Mouse (Mus musculus): Measurements from ENCODE around the gene Tyr.
"Not testable (repeated sequence)": the region's sequence is repeated elsewhere in the genome, so short reads cannot be mapped to it uniquely, and the experiment has no call there.

Tyr gene

GRCm38 (mm10) chr7:87493412-87493811, at the start of gene Tyr:
Tyr (minus strand) TSS chr7:87493512.
- DNase-seq (ENCODE audit: low spot score in 2 of 2): no peak

GRCm38 (mm10) chr7:87539031-87539430, 45.7 kb upstream of the Tyr start:
- DNase-seq (ENCODE audit: low spot score in 2 of 2): no peak

DNA sequence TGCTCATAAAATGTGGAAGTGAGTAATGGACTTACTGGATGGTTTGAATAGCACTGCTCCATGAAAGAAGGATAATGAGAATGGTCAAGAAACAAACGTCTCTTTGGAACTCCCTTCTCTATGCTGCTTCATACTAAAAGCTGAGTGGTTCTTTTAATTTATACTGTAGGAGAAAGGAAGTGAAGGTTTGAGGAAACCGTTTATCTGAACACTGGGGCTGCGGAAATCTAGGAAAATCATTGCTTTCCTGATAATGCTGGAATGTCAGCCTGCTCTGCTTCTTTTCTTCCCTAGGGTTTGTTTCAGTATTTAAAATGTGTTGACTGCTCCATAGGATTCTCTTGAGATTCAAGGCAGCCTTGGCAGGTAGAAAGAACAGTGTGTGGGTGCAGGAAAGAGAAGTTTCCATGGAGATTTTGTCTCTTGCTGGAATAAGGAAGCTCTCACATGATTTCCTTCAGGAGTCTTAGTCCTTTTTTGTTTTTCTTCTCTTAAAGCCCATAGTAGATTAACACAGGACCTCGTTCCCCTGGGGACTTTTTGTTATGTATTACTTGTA, 891 bp upstream of the Tyr start:
- DNase-seq (ENCODE audit: low spot score in 2 of 2): no peak

- DNase-seq (ENCODE audit: low spot score in 2 of 2): no peak
Measured at GRCm38 (mm10) chr7:87488024-87488423, 5.3 kb downstream of the Tyr start.

DNA sequence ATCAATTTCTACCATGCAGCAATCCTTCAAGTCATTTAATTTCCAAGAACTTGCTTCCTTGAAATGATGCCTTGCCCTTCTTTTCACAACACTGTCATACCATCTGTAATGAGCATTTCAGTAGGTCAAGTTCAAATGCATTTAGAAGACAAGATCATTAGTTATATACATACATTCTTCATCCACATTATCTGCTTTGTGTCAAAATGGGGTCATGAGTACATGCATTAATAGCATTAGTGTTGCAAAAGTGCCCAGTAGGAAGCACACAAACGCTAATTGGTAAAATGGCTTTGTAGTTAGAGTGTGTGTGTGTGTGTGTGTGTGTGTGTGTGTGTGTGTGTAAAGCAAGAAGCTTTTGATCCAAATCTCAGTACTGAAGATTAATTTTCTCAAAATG, 80.0 kb downstream of the Tyr start:
- no peak for DNase-seq (ENCODE audit: low spot score in 2 of 2)

GRCm38 (mm10) chr7:87411373-87411772, 81.9 kb downstream of the Tyr start:
- DNase-seq (ENCODE audit: low spot score in 2 of 2): not testable (repeated sequence)

DNA sequence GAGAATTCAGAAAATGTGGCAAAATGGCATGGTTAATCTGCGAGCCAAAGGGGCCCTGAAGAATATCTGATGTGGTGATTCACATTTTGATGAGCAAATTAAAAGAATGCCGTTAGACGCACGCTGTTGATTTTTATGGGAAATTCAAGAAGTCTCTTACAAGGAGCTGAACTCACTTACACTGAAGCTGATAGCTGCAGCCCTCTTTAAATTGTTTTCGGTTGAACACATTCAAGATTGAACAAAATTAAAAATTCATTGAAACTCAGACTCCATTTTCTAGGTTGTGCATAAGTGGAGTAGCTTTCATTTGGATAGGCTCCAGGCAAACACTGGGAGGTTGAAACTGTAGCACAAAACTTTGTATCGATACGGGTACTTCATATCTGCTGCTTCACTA, 96.3 kb downstream of the Tyr start:
- DNase-seq (ENCODE audit: low spot score in 2 of 2): no peak

DNA sequence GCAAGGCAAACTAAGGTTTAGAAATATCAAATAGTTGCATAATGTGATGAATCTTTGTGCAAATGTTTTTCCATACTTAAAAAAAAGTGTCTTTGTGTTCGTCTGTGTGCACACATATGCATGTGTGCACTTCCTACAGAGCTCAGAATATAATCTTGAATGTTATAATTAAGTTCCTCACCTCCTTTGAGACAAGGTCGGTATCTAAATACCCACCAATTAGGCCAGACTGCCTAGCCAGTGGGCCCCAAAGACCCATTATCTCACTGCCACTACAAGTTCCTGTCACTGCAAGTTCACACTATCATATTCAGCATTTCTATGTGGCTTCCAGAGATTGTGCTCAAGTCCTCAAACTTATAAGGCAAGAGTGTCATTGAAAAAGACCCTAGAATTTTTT, 118.4 kb downstream of the Tyr start:
- DNase-seq (ENCODE audit: low spot score in 2 of 2): no peak
